Mouse (Mus musculus) liver, embryonic 11.5 days (tissue): ENCODE measurements around the gene Atg4c. TPM values are rescaled to one million over a fixed set of nuclear protein-coding genes. Genes with fewer than 3 reads are reported as not detected.

Experiments used
- ATAC-seq: fragments of 200-750 bp; cut with Nextera tagmentation; replicated peaks from 2 replicates; pipeline ENCODE4 v1.8.0; 2017; ENCODE audit warnings: moderate number of reproducible peaks, mild to moderate bottlenecking, moderate TSS enrichment, moderate library complexity; ENCODE audit not compliant: low FRiP score
- DNase-seq: peaks from one replicate; pipeline ENCODE4 v3.0.0-alpha.2; 2017; ENCODE audit warnings: low spot score
- H3K27ac ChIP-seq: fragments of 300-500 bp; sonication (generic); 2 replicates; pipeline ENCODE4 v1.5.1; 2014; ENCODE audit warnings: mild to moderate bottlenecking, low read depth, low read length, control low read depth
- H3K27me3 ChIP-seq: fragments of 300-500 bp; sonication (generic); replicated peaks from 2 replicates; pipeline ENCODE4 v1.6.1; 2014; ENCODE audit warnings: low read length, mixed read lengths; ENCODE audit not compliant: control insufficient read depth, insufficient read depth
- H3K36me3 ChIP-seq: fragments of 300-500 bp; sonication (generic); 2 replicates; pipeline ENCODE4 v1.6.1; 2014; ENCODE audit warnings: mild to moderate bottlenecking, low read length, moderate library complexity, mixed read lengths; ENCODE audit not compliant: control insufficient read depth, insufficient read depth
- H3K4me1 ChIP-seq: fragments of 300-500 bp; sonication (generic); replicated peaks from 2 replicates; pipeline ENCODE4 v1.6.1; 2014; ENCODE audit warnings: low read length, mixed read lengths; ENCODE audit not compliant: control insufficient read depth, insufficient read depth
- H3K4me2 ChIP-seq: fragments of 300-500 bp; sonication (generic); 2 replicates; pipeline ENCODE4 v1.6.1; 2014; ENCODE audit warnings: mild to moderate bottlenecking, control low read depth, moderate library complexity
- H3K4me3 ChIP-seq: fragments of 300-500 bp; sonication (generic); 2 replicates; pipeline ENCODE4 v1.5.1; 2014; ENCODE audit warnings: low read depth, low read length, control low read depth
- H3K9ac ChIP-seq: fragments of 300-500 bp; sonication (generic); 2 replicates; pipeline ENCODE4 v1.6.1; 2014; ENCODE audit warnings: low read depth, low read length, control low read depth
- H3K9me3 ChIP-seq: fragments of 300-500 bp; sonication (generic); 2 replicates; pipeline ENCODE4 v1.6.1; 2016; ENCODE audit warnings: low read length, inconsistent platforms, mixed read lengths; ENCODE audit not compliant: control insufficient read depth
- WGBS: fragments of 180-500 bp; shearing (Covaris S2); extraction: QIAGEN DNeasy Blood & Tissue Kit; methylation state at CpG from one replicate; pipeline ENCODE4 v1.1.7; 2014; 5-methylcytosine and 5-hydroxymethylcytosine counted together
- polyA plus RNA-seq: library from polyadenylated mRNA; unstranded; fragments of >200 nt; fragmentation: Nextera tagmentation; extraction: Ambion mirVana; gene quantifications from 2 replicates; pipeline ENCODE4 v1.2.1, GENCODE M21; 2014

The Atg4c gene
- polyA plus RNA-seq, 1 experiment from 2014 or later = 8.7 TPM

DNA sequence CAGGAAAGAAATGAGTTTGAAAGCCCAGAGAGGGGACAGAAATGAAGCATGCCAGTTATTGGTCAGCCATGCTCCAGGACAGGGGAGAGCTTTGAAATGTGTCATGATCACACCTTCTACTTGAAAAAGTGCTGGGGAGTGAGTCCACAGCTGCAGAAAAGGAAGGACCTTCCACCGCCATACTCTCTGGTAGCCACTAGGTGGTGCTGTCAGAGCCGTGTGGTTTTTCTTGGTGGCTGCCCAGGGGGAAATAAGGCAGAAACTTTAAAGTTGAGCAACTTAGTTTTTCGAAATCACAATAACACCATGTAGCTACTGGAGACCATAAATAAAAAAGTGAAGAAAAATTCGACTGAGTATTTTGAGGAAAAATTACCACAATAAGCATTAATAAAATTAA lies 104.9 kb downstream of the Atg4c start:
- Histone ChIP-seq H3K9me3 (no peaks in the 10 kb centered on the region), H3K9ac (no peak overlapping the region)

DNA sequence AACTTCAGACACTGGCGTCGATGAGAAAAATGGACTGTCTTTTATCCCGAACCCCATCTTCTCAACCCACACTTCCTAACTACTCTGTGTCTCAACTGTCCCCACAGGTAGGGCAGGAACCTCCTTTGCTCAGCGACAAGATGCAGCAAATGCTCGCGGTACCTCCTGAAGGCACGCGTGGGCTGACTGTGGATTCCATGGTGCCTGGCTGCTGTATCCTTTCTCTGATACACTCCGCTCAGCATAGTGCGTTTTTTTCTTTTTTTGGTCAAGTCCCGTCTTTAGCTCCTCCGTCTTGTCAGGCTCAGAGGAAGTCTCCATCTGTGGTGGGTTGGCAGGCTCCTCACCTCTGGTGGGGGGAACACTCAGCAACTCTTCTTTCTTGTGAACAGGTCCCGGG lies 111.1 kb downstream of the Atg4c start:
- WGBS = 87% methylated on average over 13 of the region's 13 CpGs
- DNase-seq (no peak), ATAC-seq (no peak)
- no peak overlapping the region for H3K9ac ChIP-seq
- no peaks in the 10 kb centered on the region for H3K36me3 ChIP-seq
- no peak overlapping the region for H3K4me2 ChIP-seq
- no peak overlapping the region for H3K27ac ChIP-seq
- H3K27me3 ChIP-seq = no peaks in the 10 kb centered on the region
- no peaks in the 10 kb centered on the region for H3K9me3 ChIP-seq
- H3K4me3 ChIP-seq = no peak overlapping the region
- H3K4me1 ChIP-seq = no peaks in the 10 kb centered on the region

More for the DNA sequence above, 104.9 kb downstream of the Atg4c start:
- no peak overlapping the region for H3K27ac ChIP-seq
- WGBS = 10% methylated on average over 4 of the region's 4 CpGs
- H3K27me3 ChIP-seq = no peaks in the 10 kb centered on the region
- no peak overlapping the region for H3K4me2 ChIP-seq
- H3K36me3 ChIP-seq = no peaks in the 10 kb centered on the region
- no peak for DNase-seq
- no peaks in the 10 kb centered on the region for H3K4me1 ChIP-seq
- H3K4me3 ChIP-seq = no peak overlapping the region
- no peak for ATAC-seq

Other genes with a start within 250 kb of the Atg4c start
- 12.1 and 13.9 TPM in 2 replicates for gene Angptl3, start 163.0 kb upstream of the Atg4c start, polyA plus RNA-seq
- gene Dock7, start 73.0 kb upstream of the Atg4c start, polyA plus RNA-seq = 39.0 and 39.9 TPM in 2 replicates
- not detected in 2 replicates for gene Gm12689, start 102.0 kb downstream of the Atg4c start, polyA plus RNA-seq